ENCODE assay signal across 24 mouse cellular contexts in the genomic region with DNA sequence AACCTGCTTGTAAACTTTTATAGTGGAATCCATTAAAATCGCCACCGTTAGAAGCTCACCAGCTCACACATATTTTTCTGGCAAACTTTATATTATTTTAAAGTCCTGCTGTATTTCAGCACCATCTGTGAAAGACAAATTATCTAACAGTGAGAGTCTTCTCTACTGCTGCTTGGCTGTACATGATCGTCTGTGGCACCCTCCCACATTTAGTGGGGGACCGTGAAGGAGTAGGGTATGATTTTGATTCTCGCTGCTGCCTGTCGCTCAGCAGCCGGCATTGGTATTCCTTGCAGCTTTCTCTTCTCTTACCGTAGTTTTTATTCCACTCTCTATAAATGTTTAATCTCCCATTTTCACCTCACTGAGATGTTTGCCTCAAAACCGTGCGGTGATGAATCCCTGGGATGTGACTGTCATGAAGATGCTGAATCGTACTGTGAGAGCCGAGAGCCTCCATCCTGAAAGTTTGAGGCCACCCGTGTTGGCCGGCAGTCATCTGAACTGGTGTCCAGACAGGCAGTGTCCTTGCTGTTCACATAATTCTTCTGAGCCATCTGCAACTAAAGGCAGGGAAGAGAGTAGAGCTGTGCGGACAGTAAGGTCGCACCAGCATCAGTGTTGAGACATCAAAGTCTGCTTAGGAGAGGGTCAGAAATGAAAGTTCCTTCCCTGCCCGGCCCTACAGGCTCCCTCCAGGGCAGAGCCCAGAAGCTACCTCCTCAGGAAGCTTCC. TPM values are rescaled to one million over a fixed set of nuclear protein-coding genes. Genes with fewer than 3 reads are reported as not detected.
DNase-seq lines count a peak whose midpoint lies in the region; TF ChIP-seq lines count a peak whose summit lies in the region.
"Had no signal": no experiment of that assay in that cellular context is flagged by ENCODE, and none has a peak within 500 bp of the region (broad histone marks: within the 10 kb centered on the region; RNA-seq: fewer than 3 reads in every experiment).

No protein-coding gene starts in this region.

- H3K27ac ChIP-seq in layer of hippocampus, adult 2 months, result peak overlapping the region; percentile 59; the same call in 1 of the 2 replicates
- H3K27ac ChIP-seq: heart, embryonic 15.5 days; hindbrain, embryonic 13.5 days; kidney, embryonic 15.5 days; midbrain, embryonic 12.5 days; neural tube, embryonic 15.5 days; stomach, postnatal 0 days had no signal

- no peaks in the 10 kb centered on the region for H3K4me1 ChIP-seq in lung, adult 2 months (ENCODE audit: control insufficient read depth, insufficient read depth, low read length)

- no peak for TF ChIP-seq CTCF in layer of hippocampus, adult 2 months (conservative IDR thresholded peaks at IDR 0.05)
- TF ChIP-seq CTCF in lung, adult 2 months (IDR thresholded peaks at IDR 0.05; ENCODE audit: insufficient read depth, low read length), result no peak

- DNase-seq in layer of hippocampus, adult 2 months (ENCODE audit: low spot score in 2 of 2), result no peak
- no peak for DNase-seq in layer of hippocampus, postnatal 25 days (ENCODE audit: extremely low spot score in 1 of 2, low spot score in 1 of 2)
- peak; percentile 43 for DNase-seq in right cerebral cortex, adult 18-20 months
- DNase-seq in right cerebral cortex, postnatal 14 days, result no peak
- peak; percentile 78 for DNase-seq in brain, adult 2 months (ENCODE audit: low read depth, low spot score)
- no peak for DNase-seq in neural tube, embryonic 10.5 days (ENCODE audit: extremely low spot score, low spot score)
- DNase-seq in lung, adult 2 months, result no peak
- DNase-seq: cerebellum, adult 2 months; cerebellum, postnatal 36 days; embryo, embryonic 11 days; gastrocnemius, postnatal 36 days; heart, postnatal 36 days; kidney, adult 11 months; kidney, postnatal 36 days; left cerebral cortex, postnatal 4 days; liver, postnatal 0 days; lung, postnatal 10 days had no signal

- no peak overlapping the region for H3K4me3 ChIP-seq in layer of hippocampus, adult 2 months
- no peak overlapping the region for H3K4me3 ChIP-seq in lung, adult 2 months (replicated peaks; ENCODE audit: extremely low read depth, low read depth, low read length)
- H3K4me3 ChIP-seq: heart, embryonic 15.5 days; hindbrain, embryonic 13.5 days; kidney, embryonic 15.5 days; midbrain, embryonic 12.5 days; neural tube, embryonic 15.5 days had no signal

- TF ChIP-seq POLR2A in lung, adult 2 months (IDR thresholded peaks at IDR 0.05; ENCODE audit: borderline replicate concordance, extremely low read depth, low read depth, low read length), result no peak

- 87% methylated on average over 17 of the region's 17 CpGs for WGBS in lung, adult 2 months

RNA-seq across cellular contexts. Expression of gene Sh3bgrl2, which starts 38.4 kb away (rescaled TPM):
- 10 to 100 TPM; 26.1 to 28.7 TPM for total RNA-seq in layer of hippocampus, adult 2 months (2021)
- total RNA-seq in layer of hippocampus, postnatal 25 days (2021), result 10 to 100 TPM; 27.6 to 28.6 TPM
- 4.5 and 7.3 TPM in 2 replicates for polyA plus RNA-seq in lung, adult 2 months (2012; rRNA removed)
- polyA plus RNA-seq: G1E had no signal

Comparison
In these comparisons a context has a peak if more than half of its experiments do, and no peak if none do; other contexts are left out.
1. DNase-seq: peak in right cerebral cortex, adult 18-20 months (single experiment) and brain, adult 2 months (single experiment); none in layer of hippocampus, adult 2 months (0 of 2), layer of hippocampus, postnatal 25 days (0 of 2), right cerebral cortex, postnatal 14 days (single experiment), neural tube, embryonic 10.5 days (single experiment) and lung, adult 2 months (single experiment).